Mouse (Mus musculus) forebrain, embryonic 13.5 days (tissue): ENCODE measurements at regions not wholly inside any gene's neighbourhood (a gene's known extent, or its start where the extent isn't known, plus 50 kb on each side); places are given as distances from the start of the nearest gene placed in this dataset.

Experiments used
- ATAC-seq: fragments of 200-750 bp; cut with Nextera tagmentation; 2 replicates; pipeline ENCODE4 v1.8.0; 2017
- H3K27ac ChIP-seq: fragments of 300-500 bp; sonication (generic); 2 replicates; pipeline ENCODE4 v1.5.1; 2015; ENCODE audit warnings: inconsistent platforms, mild to moderate bottlenecking, moderate library complexity
- H3K27me3 ChIP-seq: fragments of 300-500 bp; sonication (generic); 2 replicates; pipeline ENCODE4 v1.6.1; 2015; ENCODE audit warnings: mild to moderate bottlenecking, inconsistent platforms
- H3K36me3 ChIP-seq: fragments of 300-500 bp; sonication (generic); 2 replicates; pipeline ENCODE4 v1.6.1; 2015; ENCODE audit warnings: mild to moderate bottlenecking, inconsistent platforms; ENCODE audit not compliant: poor library complexity, severe bottlenecking
- H3K4me1 ChIP-seq: fragments of 300-500 bp; sonication (generic); 2 replicates; pipeline ENCODE4 v1.6.1; 2015; ENCODE audit warnings: inconsistent platforms
- H3K4me2 ChIP-seq: fragments of 300-500 bp; sonication (generic); 2 replicates; pipeline ENCODE4 v1.6.1; 2015; ENCODE audit warnings: inconsistent platforms, mild to moderate bottlenecking, moderate library complexity
- H3K4me3 ChIP-seq: fragments of 300-500 bp; sonication (generic); 2 replicates; pipeline ENCODE4 v1.5.1; 2015; ENCODE audit warnings: mild to moderate bottlenecking, inconsistent platforms
- H3K9ac ChIP-seq: fragments of 300-500 bp; sonication (generic); 2 replicates; pipeline ENCODE4 v1.6.1; 2015; ENCODE audit warnings: mild to moderate bottlenecking, inconsistent platforms
- H3K9me3 ChIP-seq: fragments of 300-500 bp; sonication (generic); replicated peaks from 2 replicates; pipeline ENCODE4 v1.6.1; 2016; ENCODE audit warnings: inconsistent platforms
- WGBS: fragments of 180-500 bp; shearing (Covaris S2); methylation state at CpG from one replicate; pipeline ENCODE4 v1.1.7; 2015; 5-methylcytosine and 5-hydroxymethylcytosine counted together

DNA sequence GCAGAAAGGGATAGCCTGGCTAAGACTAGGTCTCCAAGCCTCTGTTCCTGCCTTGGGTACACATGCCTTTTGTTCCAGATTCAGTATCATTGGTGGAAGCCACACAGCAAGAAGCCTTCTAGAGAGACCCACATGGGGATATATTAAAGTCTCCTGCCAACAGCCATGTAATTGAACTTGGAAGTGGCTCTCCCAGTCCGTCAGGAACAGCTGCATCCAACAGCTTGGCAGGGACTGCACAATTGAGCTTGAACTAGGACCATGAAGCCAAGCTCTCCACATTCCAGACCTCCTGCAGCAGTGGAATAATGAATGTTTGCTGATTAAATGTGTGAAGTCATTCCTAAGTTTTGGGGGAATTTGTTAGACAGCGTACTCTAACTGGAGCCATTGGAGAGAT lies 94.5 kb downstream of the Gpr139 start:
- 67% methylated on average over 2 of the region's 2 CpGs for WGBS
- no peaks in the 10 kb centered on the region for H3K36me3 ChIP-seq
- H3K4me3 ChIP-seq: no peak overlapping the region
- H3K4me1 ChIP-seq: peaks cover 16% of the 10 kb centered on the region; the same call in 1 of the 2 replicates
- H3K27me3 ChIP-seq: no peaks in the 10 kb centered on the region
- H3K9me3 ChIP-seq: no peaks in the 10 kb centered on the region
- no peak overlapping the region for H3K4me2 ChIP-seq
- no peak for ATAC-seq
- no peak overlapping the region for H3K9ac ChIP-seq
- no peak overlapping the region for H3K27ac ChIP-seq

DNA sequence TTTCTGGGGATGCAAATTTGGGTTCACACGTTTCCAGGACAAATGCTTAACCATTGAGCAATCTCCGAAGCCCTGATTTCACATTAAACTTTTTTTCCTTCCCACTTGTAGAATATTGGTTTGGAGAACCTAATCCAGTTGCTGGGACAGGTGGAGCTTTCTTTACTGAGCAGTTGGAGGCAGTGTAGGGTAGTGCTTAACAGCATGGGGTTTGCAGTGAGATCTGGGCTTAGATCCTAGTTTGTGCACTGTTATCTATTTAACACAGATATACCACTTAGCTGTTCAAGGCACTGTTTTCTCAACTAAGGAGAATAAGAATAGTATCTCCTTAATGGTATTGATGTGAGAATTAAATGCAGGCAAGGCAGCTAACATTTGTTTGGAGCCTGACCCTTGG lies 93.5 kb upstream of the Gprc5b start:
- Histone ChIP-seq H3K9me3 (no peaks in the 10 kb centered on the region), H3K36me3 (no peaks in the 10 kb centered on the region), H3K27me3 (no peaks in the 10 kb centered on the region), H3K4me2 (no peak overlapping the region), H3K4me1 (peaks cover 16% of the 10 kb centered on the region; the same call in 1 of the 2 replicates), H3K4me3 (no peak overlapping the region), H3K9ac (no peak overlapping the region), H3K27ac (no peak overlapping the region)
- 81% methylated on average over 2 of the region's 2 CpGs for WGBS
- no peak for ATAC-seq

DNA sequence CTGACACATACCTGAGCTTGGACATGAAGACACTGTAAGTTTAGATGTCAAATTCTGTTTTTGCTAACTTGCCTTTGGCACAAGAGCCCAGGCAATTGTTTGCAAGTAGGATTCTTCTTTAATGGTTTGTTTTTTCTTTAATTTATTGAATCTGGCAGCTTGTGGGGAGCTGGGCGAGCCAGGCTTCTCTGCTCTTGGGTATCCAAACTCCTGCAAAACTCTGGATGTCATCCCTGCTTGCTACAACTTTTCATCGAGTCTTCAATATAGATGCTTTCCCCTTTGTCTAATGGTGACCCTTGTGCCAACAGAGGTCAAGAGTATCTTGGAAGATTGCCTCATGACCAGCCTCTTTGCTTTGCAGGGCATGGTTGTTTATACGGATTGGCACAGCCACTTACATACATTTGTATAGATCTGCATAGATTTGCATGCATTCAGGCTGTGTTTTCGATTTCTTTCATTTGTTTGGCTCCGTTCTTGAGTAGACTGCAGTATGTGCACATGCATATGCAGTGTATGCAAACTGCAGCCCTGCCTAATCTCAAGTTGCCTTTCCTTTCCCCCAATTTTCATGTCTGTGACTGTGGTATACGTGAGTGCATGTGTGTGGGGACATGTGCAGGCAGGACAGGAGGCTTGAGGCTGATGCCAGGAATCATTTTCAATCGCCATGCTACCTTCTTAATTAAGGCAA lies 92.9 kb upstream of the Gprc5b start:
- Histone ChIP-seq H3K4me1 (peaks cover 16% of the 10 kb centered on the region; the same call in 1 of the 2 replicates), H3K9me3 (no peaks in the 10 kb centered on the region), H3K27me3 (no peaks in the 10 kb centered on the region), H3K4me2 (no peak overlapping the region), H3K9ac (no peak overlapping the region), H3K4me3 (no peak overlapping the region), H3K36me3 (no peaks in the 10 kb centered on the region), H3K27ac (no peak overlapping the region)
- peak; percentile 90 for ATAC-seq
- WGBS: 58% methylated on average over 7 of the region's 7 CpGs

DNA sequence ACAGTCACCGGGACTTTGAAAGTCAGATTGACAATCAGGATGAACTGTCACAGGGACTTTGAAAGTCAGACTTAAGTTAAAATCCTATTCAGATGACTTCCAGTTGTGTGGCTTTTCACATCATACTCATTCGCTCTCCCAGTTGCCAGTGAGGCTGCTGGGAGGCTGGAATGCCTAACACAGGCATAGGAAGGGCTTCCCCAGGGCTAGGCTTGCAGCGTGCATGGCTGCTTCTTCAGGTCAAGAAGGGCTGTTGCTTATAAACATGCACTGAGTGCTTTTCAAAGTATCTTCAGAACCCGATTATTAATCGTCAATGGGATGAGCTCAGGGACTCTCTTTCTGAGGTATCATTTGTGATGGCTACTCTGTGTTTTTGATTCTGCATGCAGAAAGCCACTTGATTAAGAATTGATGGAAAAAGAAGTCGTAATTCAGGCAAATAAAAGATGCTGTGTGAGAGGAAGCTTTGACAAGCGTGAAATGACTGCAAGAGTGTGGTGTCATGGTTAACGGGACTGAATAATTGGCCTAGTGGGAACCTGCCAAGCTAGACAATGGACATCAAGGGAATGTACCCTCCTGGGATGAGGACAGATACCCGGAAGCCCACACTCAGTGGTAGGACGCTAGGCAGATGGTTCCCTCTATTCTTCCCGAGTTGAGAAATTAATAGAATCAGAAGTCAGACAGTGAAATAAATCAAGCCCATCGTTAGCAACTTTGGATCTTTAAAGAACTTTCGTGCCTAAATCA lies 90.9 kb upstream of the Gprc5b start:
- no peaks in the 10 kb centered on the region for H3K9me3 ChIP-seq
- H3K27ac ChIP-seq: no peak overlapping the region
- WGBS: 58% methylated on average over 13 of the region's 13 CpGs
- ATAC-seq: no peak
- no peaks in the 10 kb centered on the region for H3K36me3 ChIP-seq
- no peak overlapping the region for H3K4me3 ChIP-seq
- no peak overlapping the region for H3K4me2 ChIP-seq
- H3K9ac ChIP-seq: no peak overlapping the region
- no peaks in the 10 kb centered on the region for H3K27me3 ChIP-seq
- peaks cover 16% of the 10 kb centered on the region; the same call in 1 of the 2 replicates for H3K4me1 ChIP-seq

DNA sequence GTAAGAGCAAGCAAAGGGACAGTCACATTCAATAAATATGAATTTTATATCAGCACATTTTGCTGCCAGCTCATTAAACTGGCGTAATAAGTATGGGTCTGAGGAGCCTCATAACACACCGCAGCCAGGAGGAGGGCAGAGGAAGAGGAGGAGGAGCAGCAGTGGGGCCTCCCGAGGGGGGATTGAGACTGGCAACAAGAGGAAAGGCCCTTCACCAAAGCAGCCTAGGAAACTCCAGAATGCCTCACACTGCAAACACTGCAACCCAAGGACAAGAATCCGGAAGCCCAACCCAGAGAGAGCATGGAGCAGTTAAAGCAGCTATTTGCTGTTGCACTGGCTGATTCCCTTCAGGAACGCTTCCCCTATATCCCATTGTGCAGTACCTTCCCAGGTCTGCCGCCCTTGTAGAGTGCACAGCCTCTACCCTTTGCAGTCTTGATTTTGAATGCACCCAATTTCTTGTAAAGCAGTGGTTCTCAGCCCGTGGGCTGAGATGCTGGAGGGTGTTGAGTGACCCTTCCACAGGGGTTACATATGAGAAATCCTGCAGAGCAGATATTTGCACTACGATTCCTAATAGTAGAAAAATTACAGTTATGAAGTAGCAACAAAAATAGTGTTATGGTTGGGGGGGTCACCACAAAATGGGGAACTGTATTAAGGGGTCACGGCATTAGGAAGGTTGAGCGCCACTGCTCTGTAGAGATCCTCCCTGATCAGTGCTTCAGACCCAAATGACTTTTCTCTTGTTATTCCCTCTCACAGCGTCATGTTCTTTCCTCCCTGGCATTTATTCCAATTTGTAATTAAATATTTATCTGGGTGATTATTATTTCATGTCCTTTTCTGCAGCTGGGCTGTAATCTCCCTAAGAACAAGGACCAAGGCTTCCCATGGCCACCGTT lies 82.0 kb upstream of the Gprc5b start:
- peak overlapping the region; percentile 14 for H3K4me2 ChIP-seq
- no peaks in the 10 kb centered on the region for H3K27me3 ChIP-seq
- no peak overlapping the region for H3K27ac ChIP-seq
- no peak overlapping the region for H3K9ac ChIP-seq
- H3K4me1 ChIP-seq: no peaks in the 10 kb centered on the region; the same call in 1 of the 2 replicates
- H3K36me3 ChIP-seq: no peaks in the 10 kb centered on the region
- H3K9me3 ChIP-seq: no peaks in the 10 kb centered on the region
- WGBS: 52% methylated on average over 12 of the region's 12 CpGs
- no peak overlapping the region for H3K4me3 ChIP-seq
- ATAC-seq: peak; percentile 88

DNA sequence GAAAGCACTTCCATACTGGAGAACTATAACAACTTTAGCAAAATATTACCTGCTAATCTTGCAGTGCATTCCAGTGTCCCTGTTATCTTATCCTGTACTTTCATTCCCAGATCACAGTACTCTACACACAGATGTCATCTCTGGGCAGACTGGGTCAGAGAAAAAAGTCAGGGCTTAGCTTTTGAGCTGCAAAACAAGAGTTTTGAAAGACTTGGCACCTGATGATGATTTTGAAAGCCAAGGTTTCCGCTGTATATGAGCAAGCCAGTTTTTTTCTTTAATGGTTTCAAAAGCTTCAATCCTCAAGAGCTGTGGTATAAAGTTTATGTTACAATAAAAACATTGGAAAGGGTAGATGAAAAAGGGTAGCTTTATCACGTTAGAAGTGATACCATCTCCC lies 71.0 kb upstream of the Gprc5b start:
- Histone ChIP-seq H3K4me3 (no peak overlapping the region), H3K36me3 (no peaks in the 10 kb centered on the region), H3K4me1 (no peaks in the 10 kb centered on the region), H3K9me3 (no peaks in the 10 kb centered on the region), H3K27me3 (no peaks in the 10 kb centered on the region), H3K4me2 (no peak overlapping the region), H3K27ac (no peak overlapping the region), H3K9ac (no peak overlapping the region)
- no peak for ATAC-seq
- WGBS: 64% methylated on average over 2 of the region's 2 CpGs
